Mouse (Mus musculus): ENCODE results near the gene Gm49450. TPM values are rescaled to one million over a fixed set of nuclear protein-coding genes. Genes with fewer than 3 reads are reported as not detected.
"Not testable (repeated sequence)": the region's sequence is repeated elsewhere in the genome, so short reads cannot be mapped to it uniquely, and the experiment has no call there.

Gm49450 gene
- polyA plus RNA-seq, 1 experiment from 2014 or later, result not detected

- no peak overlapping the region for H3K9ac ChIP-seq
- peaks cover 80% of the 10 kb centered on the region for H3K4me1 ChIP-seq
- WGBS, result 78% methylated on average over 6 of the region's 6 CpGs
- H3K27ac ChIP-seq, result no peak overlapping the region
- H3K4me3 ChIP-seq (replicated peaks), result no peak overlapping the region
- no peaks in the 10 kb centered on the region for H3K9me3 ChIP-seq
- no peak overlapping the region for H3K4me2 ChIP-seq
- H3K27me3 ChIP-seq, result no peaks in the 10 kb centered on the region
- ATAC-seq (ENCODE audit: low FRiP score), result no peak
- no peaks in the 10 kb centered on the region for H3K36me3 ChIP-seq (replicated peaks)
Measured at GRCm38 (mm10) chr15:98982100-98982499, 28.7 kb upstream of the Gm49450 start.

GRCm38 (mm10) chr15:98980012-98980614 lies 26.8 kb upstream of the Gm49450 start:
- no peak for ATAC-seq (ENCODE audit: low FRiP score)
- no peaks in the 10 kb centered on the region for H3K9me3 ChIP-seq
- no peak overlapping the region for H3K9ac ChIP-seq
- peaks cover 67% of the 10 kb centered on the region for H3K4me1 ChIP-seq
- no peak overlapping the region for H3K4me2 ChIP-seq
- H3K36me3 ChIP-seq (replicated peaks), result no peaks in the 10 kb centered on the region
- no peak overlapping the region for H3K4me3 ChIP-seq (replicated peaks)
- H3K27me3 ChIP-seq, result no peaks in the 10 kb centered on the region
- peak overlapping the region; percentile 48 for H3K27ac ChIP-seq
- 23% methylated on average over 7 of the region's 7 CpGs for WGBS

GRCm38 (mm10) chr15:98978409-98979172 lies 25.2 kb upstream of the Gm49450 start:
- Histone ChIP-seq H3K4me1 (peaks cover 57% of the 10 kb centered on the region), H3K4me3 (replicated peaks) (no peak overlapping the region), H3K9ac (0 out of 2 replicates have a peak overlapping the region, but pooled peaks have one; percentile 17), H3K9me3 (no peaks in the 10 kb centered on the region), H3K36me3 (replicated peaks) (no peaks in the 10 kb centered on the region), H3K27me3 (no peaks in the 10 kb centered on the region), H3K4me2 (peak overlapping the region; percentile 32), H3K27ac (peak overlapping the region; percentile 90)
- ATAC-seq (ENCODE audit: low FRiP score), result no peak
- 56% methylated on average over 20 of the region's 20 CpGs for WGBS

GRCm38 (mm10) chr15:98977759-98978408 lies 24.5 kb upstream of the Gm49450 start:
- no peaks in the 10 kb centered on the region for H3K9me3 ChIP-seq
- 0 out of 2 replicates have a peak overlapping the region, but pooled peaks have one; percentile 17 for H3K9ac ChIP-seq
- peak overlapping the region; percentile 32 for H3K4me2 ChIP-seq
- H3K27me3 ChIP-seq, result no peaks in the 10 kb centered on the region
- peak; percentile 62; the same call in 1 of the 2 replicates for ATAC-seq (ENCODE audit: low FRiP score)
- WGBS, result 53% methylated on average over 14 of the region's 14 CpGs
- peak overlapping the region; percentile 90 for H3K27ac ChIP-seq
- H3K36me3 ChIP-seq (replicated peaks), result no peaks in the 10 kb centered on the region
- peaks cover 57% of the 10 kb centered on the region for H3K4me1 ChIP-seq
- no peak overlapping the region for H3K4me3 ChIP-seq (replicated peaks)

GRCm38 (mm10) chr15:98976763-98977758 lies 23.7 kb upstream of the Gm49450 start:
- H3K4me1 ChIP-seq, result peaks cover 55% of the 10 kb centered on the region
- H3K4me3 ChIP-seq (replicated peaks), result no peak overlapping the region
- no peaks in the 10 kb centered on the region for H3K27me3 ChIP-seq
- WGBS, result 68% methylated on average over 21 of the region's 21 CpGs
- H3K9ac ChIP-seq, result no peak overlapping the region
- H3K27ac ChIP-seq, result peak overlapping the region; percentile 90
- peak overlapping the region; percentile 32; the same call in 1 of the 2 replicates for H3K4me2 ChIP-seq
- H3K9me3 ChIP-seq, result no peaks in the 10 kb centered on the region
- no peak for ATAC-seq (ENCODE audit: low FRiP score)
- H3K36me3 ChIP-seq (replicated peaks), result no peaks in the 10 kb centered on the region

GRCm38 (mm10) chr15:98973015-98973614 lies 19.8 kb upstream of the Gm49450 start:
- no peaks in the 10 kb centered on the region for H3K9me3 ChIP-seq
- H3K27me3 ChIP-seq, result no peaks in the 10 kb centered on the region
- no peak overlapping the region for H3K4me3 ChIP-seq (replicated peaks)
- peaks cover 66% of the 10 kb centered on the region for H3K4me1 ChIP-seq
- no peaks in the 10 kb centered on the region for H3K36me3 ChIP-seq (replicated peaks)
- no peak overlapping the region for H3K9ac ChIP-seq
- WGBS, result 93% methylated on average over 9 of the region's 9 CpGs
- H3K4me2 ChIP-seq, result no peak overlapping the region
- peak overlapping the region; percentile 56; the same call in 1 of the 2 replicates for H3K27ac ChIP-seq
- ATAC-seq (ENCODE audit: low FRiP score), result no peak

GRCm38 (mm10) chr15:98971576-98972320 lies 18.4 kb upstream of the Gm49450 start:
- Histone ChIP-seq H3K4me3 (replicated peaks) (peak overlapping the region; percentile 11; the same call in 1 of the 2 replicates), H3K9ac (peak overlapping the region; percentile 29; the same call in 1 of the 2 replicates), H3K4me2 (peak overlapping the region; percentile 46), H3K27ac (peak overlapping the region; percentile 94), H3K4me1 (peaks cover 62% of the 10 kb centered on the region)
- ATAC-seq (ENCODE audit: low FRiP score), result peak; percentile 39; the same call in 1 of the 2 replicates
- H3K36me3 ChIP-seq (replicated peaks); H3K9me3 ChIP-seq; H3K27me3 ChIP-seq: not testable (repeated sequence)
- 71% methylated on average over 15 of the region's 15 CpGs for WGBS

DNA sequence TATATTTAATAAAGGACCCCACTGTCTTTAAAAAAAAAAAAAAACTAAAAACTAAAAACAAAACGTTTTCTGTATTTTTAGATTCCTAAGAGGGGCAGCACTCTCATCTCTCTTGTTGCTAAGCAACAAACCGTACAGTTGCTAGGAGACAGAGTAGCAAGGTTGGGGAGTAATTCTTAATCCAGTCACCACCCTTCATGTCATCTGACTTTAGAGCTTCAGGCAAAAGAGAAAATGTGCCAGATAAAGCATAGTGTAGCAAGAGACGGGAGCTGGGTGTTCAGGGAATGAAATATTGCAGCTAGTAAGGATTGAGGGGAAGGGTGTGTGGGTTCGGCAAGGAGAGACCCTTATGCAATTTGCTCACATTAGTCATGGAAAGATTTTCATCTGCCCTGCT lies 17.8 kb upstream of the Gm49450 start:
- Histone ChIP-seq H3K27me3 (no peaks in the 10 kb centered on the region), H3K9me3 (no peaks in the 10 kb centered on the region), H3K27ac (peak overlapping the region; percentile 94), H3K4me1 (peaks cover 59% of the 10 kb centered on the region), H3K36me3 (replicated peaks) (no peaks in the 10 kb centered on the region), H3K4me2 (peak overlapping the region; percentile 46), H3K9ac (peak overlapping the region; percentile 29; the same call in 1 of the 2 replicates), H3K4me3 (replicated peaks) (peak overlapping the region; percentile 11; the same call in 1 of the 2 replicates)
- 0 out of 2 replicates have a peak, but pooled peaks have one; percentile 22 for ATAC-seq (ENCODE audit: low FRiP score)
- 7% methylated on average over 4 of the region's 4 CpGs for WGBS

GRCm38 (mm10) chr15:98969372-98970101 lies 16.2 kb upstream of the Gm49450 start:
- H3K4me1 ChIP-seq, result peaks cover 59% of the 10 kb centered on the region
- H3K9me3 ChIP-seq, result no peaks in the 10 kb centered on the region
- H3K4me2 ChIP-seq, result peak overlapping the region; percentile 36
- H3K27ac ChIP-seq, result peak overlapping the region; percentile 96
- no peaks in the 10 kb centered on the region for H3K27me3 ChIP-seq
- peak overlapping the region; percentile 47 for H3K9ac ChIP-seq
- no peaks in the 10 kb centered on the region for H3K36me3 ChIP-seq (replicated peaks)
- peak overlapping the region; percentile 13; the same call in 1 of the 2 replicates for H3K4me3 ChIP-seq (replicated peaks)
- WGBS, result under 1% methylated on average over 16 of the region's 16 CpGs
- ATAC-seq (ENCODE audit: low FRiP score), result peak; percentile 19

DNA sequence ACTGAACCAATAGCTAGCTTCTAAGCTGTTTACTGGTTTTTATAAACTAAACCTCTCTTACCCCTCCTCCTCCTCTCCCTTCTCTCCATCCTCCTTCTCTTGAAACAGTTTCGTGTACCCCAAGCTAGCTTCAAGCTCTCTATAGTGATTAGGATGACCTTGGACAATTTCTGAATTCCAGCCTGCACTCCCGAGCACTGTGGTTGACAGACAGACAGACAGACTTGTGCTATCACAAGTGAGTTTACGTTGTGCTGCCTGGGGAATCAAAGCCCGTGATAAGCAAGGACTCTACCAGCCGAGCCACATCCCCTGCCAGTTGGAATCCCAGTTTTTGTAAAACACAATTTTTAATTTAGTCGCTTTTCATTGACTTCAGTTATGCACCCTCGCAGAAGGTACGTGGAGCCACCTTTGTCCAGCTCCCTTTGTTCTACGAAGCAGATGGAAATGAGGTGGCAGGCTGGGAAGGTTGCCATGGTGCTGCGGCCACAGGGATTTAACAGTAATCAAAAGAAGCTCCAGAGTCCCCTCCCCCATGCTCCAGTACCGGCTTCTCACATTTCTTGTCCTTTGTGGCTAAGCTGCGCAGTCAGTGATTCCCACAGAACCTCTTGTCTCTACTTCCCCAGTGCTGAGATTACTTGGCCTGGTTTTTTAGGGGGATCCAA lies 15.5 kb upstream of the Gm49450 start:
- H3K4me2 ChIP-seq, result peak overlapping the region; percentile 36
- no peaks in the 10 kb centered on the region for H3K36me3 ChIP-seq (replicated peaks)
- no peaks in the 10 kb centered on the region for H3K27me3 ChIP-seq
- H3K9ac ChIP-seq, result peak overlapping the region; percentile 47; the same call in 1 of the 2 replicates
- H3K27ac ChIP-seq, result peak overlapping the region; percentile 96
- ATAC-seq (ENCODE audit: low FRiP score), result peak; percentile 91
- 0 out of 2 replicates have a peak overlapping the region, but pooled peaks have one; percentile 0 for H3K4me3 ChIP-seq (replicated peaks)
- H3K4me1 ChIP-seq, result peaks cover 59% of the 10 kb centered on the region
- 2% methylated on average over 12 of the region's 12 CpGs for WGBS
- H3K9me3 ChIP-seq, result no peaks in the 10 kb centered on the region

All from forebrain, embryonic 12.5 days (tissue).